Mouse (Mus musculus) CH12.LX (cell line): ENCODE results near the gene Ugt1a2.

Source experiments
- EP300 ChIP-seq: IDR thresholded peaks from 2 replicates; pipeline ENCODE4 v1.6.1; 2011; ENCODE audit warnings: low read length, improper control_type of control experiment
- NRF1 ChIP-seq: IDR thresholded peaks from 2 replicates; pipeline ENCODE4 v1.6.1; 2014; ENCODE audit warnings: low read depth, mild to moderate bottlenecking, inconsistent platforms, low read length, improper control_type of control experiment, moderate library complexity
- ZC3H11A ChIP-seq: IDR thresholded peaks from 2 replicates; pipeline ENCODE4 v1.6.1; 2012; ENCODE audit warnings: low read depth, mild to moderate bottlenecking, inconsistent platforms, low read length, improper control_type of control experiment

DNA sequence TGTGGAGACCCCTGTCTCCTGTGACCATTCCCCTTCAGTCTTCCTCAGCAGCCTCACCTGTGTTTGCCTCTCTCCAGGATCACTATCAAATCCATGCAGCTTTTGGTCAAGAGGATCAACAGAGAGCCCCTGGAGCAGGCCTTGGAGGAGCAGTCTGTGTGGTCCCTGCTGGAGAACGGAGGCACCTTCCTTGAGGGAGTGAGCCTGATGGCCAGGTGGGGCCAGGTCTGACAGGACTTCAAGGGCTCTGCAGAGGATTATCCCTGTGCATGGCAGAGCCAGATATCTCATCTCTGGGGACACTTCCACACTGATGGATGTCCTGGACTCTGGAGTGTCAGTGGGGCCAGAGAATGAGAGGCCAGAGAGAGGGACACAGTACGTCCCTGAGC is 55.1 kb downstream of the Ugt1a2 start:
- TF ChIP-seq ZC3H11A (no peak), EP300 (no peak), NRF1 (no peak)
